In genomic region chr2:19657158-19657874, GRCm38 (mm10) we compare ENCODE assay signal across 8 mouse cellular contexts. TPM values are rescaled to one million over a fixed set of nuclear protein-coding genes. Genes with fewer than 3 reads are reported as not detected.
DNase-seq lines count a peak whose midpoint lies in the region; ATAC-seq and TF ChIP-seq lines count a peak whose summit lies in the region.

Gene Otud1 (plus strand): TSS chr2:19657752.

- no peaks in the 10 kb centered on the region for H3K9me3 ChIP-seq in ES-E14 (ENCODE audit: control insufficient read depth, insufficient read depth, low read depth, low read length)
- H3K9me3 ChIP-seq in forebrain, embryonic 16.5 days (ENCODE audit: control insufficient read depth, low read length): no peaks in the 10 kb centered on the region
- H3K9me3 ChIP-seq in liver, postnatal 0 days (ENCODE audit: low read length): no peaks in the 10 kb centered on the region
- H3K9me3 ChIP-seq in neural tube, embryonic 13.5 days: no peaks in the 10 kb centered on the region

- TF ChIP-seq CTCF in cerebellum, adult 2 months (IDR thresholded peaks at IDR 0.05; ENCODE audit: borderline replicate concordance, insufficient read depth, low read depth, low read length): no peak
- peak; percentile 52 for TF ChIP-seq CTCF in liver, postnatal 0 days (IDR thresholded peaks at IDR 0.05; ENCODE audit: low read depth)

- peak; percentile 96 for ATAC-seq in forebrain, embryonic 16.5 days
- ATAC-seq in liver, postnatal 0 days: peak; percentile 95
- ATAC-seq in neural tube, embryonic 13.5 days (ENCODE audit: low read depth): peak; percentile 98

- peak within 1 kb of the TSS; percentile 75 for H3K4me2 ChIP-seq in forebrain, embryonic 16.5 days (ENCODE audit: low read length)
- H3K4me2 ChIP-seq in liver, postnatal 0 days (ENCODE audit: low read depth, low read length): peak within 1 kb of the TSS; percentile 85
- peak within 1 kb of the TSS; percentile 70 for H3K4me2 ChIP-seq in neural tube, embryonic 13.5 days

- under 1% methylated on average over 62 of the region's 62 CpGs for WGBS in cerebellum, adult 2 months
- WGBS in forebrain, embryonic 16.5 days: under 1% methylated on average over 62 of the region's 62 CpGs
- WGBS in liver, postnatal 0 days (ENCODE audit: insufficient replicate concordance): under 1% methylated on average over 57 of the region's 62 CpGs
- under 1% methylated on average over 62 of the region's 62 CpGs for WGBS in neural tube, embryonic 13.5 days

- peak; percentile 96 for DNase-seq in ES-E14 (ENCODE audit: low read depth, low spot score)
- peak; percentile 97 to 98 for DNase-seq in cerebellum, adult 2 months
- DNase-seq in heart, postnatal 25 days (ENCODE audit: low spot score): peak; percentile 93
- peak; percentile 98 for DNase-seq in layer of hippocampus, adult 11-12 months (ENCODE audit: low spot score)
- peak; percentile 98 for DNase-seq in liver, postnatal 0 days
- peak; percentile 92 for DNase-seq in telencephalon, adult 2 months (ENCODE audit: low read depth, low spot score)

- intact Hi-C loops in heart, postnatal 25 days (cut with DNase I): loop anchor here (5.0 kb wide), 1 partner anchor 105 kb away; the partner anchor contains the start of gene 4921504E06Rik

- peak within 1 kb of the TSS; percentile 77 for H3K27ac ChIP-seq in ES-E14 (ENCODE audit: insufficient read depth, low read depth, low read length, poor library complexity, severe bottlenecking)
- peak within 1 kb of the TSS; percentile 82 for H3K27ac ChIP-seq in cerebellum, adult 2 months (ENCODE audit: insufficient read depth, low read length)
- H3K27ac ChIP-seq in forebrain, embryonic 16.5 days (ENCODE audit: low read length): peak within 1 kb of the TSS; percentile 89
- peak within 1 kb of the TSS; percentile 90 for H3K27ac ChIP-seq in liver, postnatal 0 days (ENCODE audit: low read depth)
- H3K27ac ChIP-seq in neural tube, embryonic 13.5 days (replicated peaks): peak within 1 kb of the TSS; percentile 89

- no peaks in the 10 kb centered on the region for H3K27me3 ChIP-seq in cerebellum, adult 2 months (ENCODE audit: control insufficient read depth, insufficient read depth, low read length)
- H3K27me3 ChIP-seq in forebrain, embryonic 16.5 days (replicated peaks; ENCODE audit: control insufficient read depth, insufficient read depth, low read length): peaks cover 4% of the 10 kb centered on the region; the same call in 1 of the 2 replicates
- no peaks in the 10 kb centered on the region for H3K27me3 ChIP-seq in liver, postnatal 0 days (ENCODE audit: insufficient read depth, low read length)
- peaks cover 34% of the 10 kb centered on the region for H3K27me3 ChIP-seq in neural tube, embryonic 13.5 days

- in situ Hi-C loops in ES-E14 (cut with MboI; ENCODE audit: low sequenced_read_pairs in 2 of 2, unreplicated experiment in 2 of 2): no loop called here

- peak; percentile 73 for TF ChIP-seq POLR2A in cerebellum, adult 2 months (IDR thresholded peaks at IDR 0.05; ENCODE audit: borderline replicate concordance, insufficient read depth, low read length)

- H3K9ac ChIP-seq in ES-E14 (ENCODE audit: insufficient read depth, low read depth, low read length, poor library complexity, severe bottlenecking): peak within 1 kb of the TSS; percentile 94
- H3K9ac ChIP-seq in forebrain, embryonic 16.5 days (replicated peaks; ENCODE audit: low read depth, low read length): peak within 1 kb of the TSS; percentile 85
- peak within 1 kb of the TSS; percentile 70 for H3K9ac ChIP-seq in liver, postnatal 0 days (replicated peaks)
- H3K9ac ChIP-seq in neural tube, embryonic 13.5 days: peak within 1 kb of the TSS; percentile 85

- H3K4me3 ChIP-seq in ES-E14 (ENCODE audit: insufficient read depth in 1 of 2, low read depth in 1 of 2, low read length in 2 of 2, poor library complexity in 1 of 2, severe bottlenecking in 1 of 2): peak within 1 kb of the TSS; percentile 77 to 97
- H3K4me3 ChIP-seq in cerebellum, adult 2 months (replicated peaks; ENCODE audit: insufficient read depth, low read depth, low read length): peak within 1 kb of the TSS; percentile 67
- peak within 1 kb of the TSS; percentile 70 for H3K4me3 ChIP-seq in forebrain, embryonic 16.5 days (replicated peaks; ENCODE audit: low read length)
- H3K4me3 ChIP-seq in liver, postnatal 0 days (ENCODE audit: low read depth, low read length): peak within 1 kb of the TSS; percentile 75
- peak within 1 kb of the TSS; percentile 80 for H3K4me3 ChIP-seq in neural tube, embryonic 13.5 days

- H3K4me1 ChIP-seq in ES-E14 (ENCODE audit: control insufficient read depth in 2 of 2, insufficient read depth in 2 of 2, low read length in 2 of 2, poor library complexity in 1 of 2): peaks cover 0 to 3% of the 10 kb centered on the region in 2 experiments; a peak in 2 of 4 replicates
- H3K4me1 ChIP-seq in cerebellum, adult 2 months (ENCODE audit: control insufficient read depth, insufficient read depth, low read length): no peaks in the 10 kb centered on the region
- peaks cover 18% of the 10 kb centered on the region for H3K4me1 ChIP-seq in forebrain, embryonic 16.5 days (replicated peaks; ENCODE audit: control insufficient read depth, insufficient read depth, low read length)
- H3K4me1 ChIP-seq in liver, postnatal 0 days (ENCODE audit: insufficient read depth): peaks cover 11% of the 10 kb centered on the region
- H3K4me1 ChIP-seq in neural tube, embryonic 13.5 days (replicated peaks): peaks cover 21% of the 10 kb centered on the region

- H3K36me3 ChIP-seq in ES-E14 (ENCODE audit: control insufficient read depth, insufficient read depth, low read length, poor library complexity, severe bottlenecking): no peaks in the 10 kb centered on the region
- no peaks in the 10 kb centered on the region for H3K36me3 ChIP-seq in forebrain, embryonic 16.5 days (ENCODE audit: control insufficient read depth, insufficient read depth)
- H3K36me3 ChIP-seq in liver, postnatal 0 days (replicated peaks; ENCODE audit: insufficient read depth, low read length): no peaks in the 10 kb centered on the region
- no peaks in the 10 kb centered on the region for H3K36me3 ChIP-seq in neural tube, embryonic 13.5 days

- no peak for TF ChIP-seq EP300 in liver, postnatal 0 days (IDR thresholded peaks at IDR 0.05; ENCODE audit: low read depth)

TF ChIP-seq in ES-E14, 5 proteins besides CTCF, POLR2A, EP300 and RAD21:
- TF ChIP-seq ZNF384 (IDR thresholded peaks at IDR 0.05; ENCODE audit: low read depth, low read length) (no peak), HCFC1 (IDR thresholded peaks at IDR 0.05; ENCODE audit: borderline replicate concordance, insufficient read depth, low read length) (no peak), CHD2 (IDR thresholded peaks at IDR 0.05; ENCODE audit: low read depth, low read length) (no peak), ZC3H11A (IDR thresholded peaks at IDR 0.05; ENCODE audit: borderline replicate concordance, low read depth, low read length) (no peak), MAFK (IDR thresholded peaks at IDR 0.05; ENCODE audit: insufficient read depth, low read depth, low read length) (no peak)

RNA-seq across cellular contexts. Expression of gene Otud1, which starts in this region (rescaled TPM):
- 5.0 and 5.8 TPM in 2 replicates for total RNA-seq in ES-E14 (2012; rRNA removed)
- 6.3 and 6.6 TPM in 2 replicates for polyA plus RNA-seq in cerebellum, adult 2 months (2012; rRNA removed)
- 1.6 and 2.1 TPM in 2 replicates for polyA plus RNA-seq in forebrain, embryonic 16.5 days (2015; fragmentation: Nextera tagmentation; extraction: Ambion mirVana)
- total RNA-seq in heart, postnatal 25 days (2021): 10 to 100 TPM; 18.9 to 21.0 TPM
- 1.3 and 1.4 TPM in 2 replicates for polyA plus RNA-seq in liver, postnatal 0 days (2015; fragmentation: Nextera tagmentation; extraction: Ambion mirVana)
- polyA plus RNA-seq in neural tube, embryonic 13.5 days (2015; fragmentation: Nextera tagmentation; extraction: Ambion mirVana): 1.0 and 1.7 TPM in 2 replicates

Comparison
In these comparisons a context has a peak if more than half of its experiments do, and no peak if none do; other contexts are left out.
1. Peak in every context shown above with its lines: DNase-seq, ATAC-seq, H3K4me3 ChIP-seq and H3K27ac ChIP-seq.